Mouse (Mus musculus): ENCODE results near the gene Calhm1. TPM values are rescaled to one million over a fixed set of nuclear protein-coding genes. Genes with fewer than 3 reads are reported as not detected.

Gene Calhm1
- polyA plus RNA-seq, 1 experiment from 2014 or later, result not detected

- H3K36me3 ChIP-seq, result peaks cover 54% of the 10 kb centered on the region
- no peak overlapping the region for H3K4me2 ChIP-seq (replicated peaks)
- H3K27ac ChIP-seq, result no peak overlapping the region
- WGBS, result 29% methylated on average over 2 of the region's 2 CpGs
- no peaks in the 10 kb centered on the region for H3K9me3 ChIP-seq
- H3K4me3 ChIP-seq (replicated peaks), result no peak overlapping the region
- no peak for ATAC-seq
- no peaks in the 10 kb centered on the region for H3K27me3 ChIP-seq (replicated peaks)
- H3K9ac ChIP-seq, result no peak overlapping the region
- no peaks in the 10 kb centered on the region for H3K4me1 ChIP-seq (replicated peaks)
These were observed 21.3 kb downstream of the Calhm1 start for GRCm38 (mm10) chr19:47122802-47123201.

DNA sequence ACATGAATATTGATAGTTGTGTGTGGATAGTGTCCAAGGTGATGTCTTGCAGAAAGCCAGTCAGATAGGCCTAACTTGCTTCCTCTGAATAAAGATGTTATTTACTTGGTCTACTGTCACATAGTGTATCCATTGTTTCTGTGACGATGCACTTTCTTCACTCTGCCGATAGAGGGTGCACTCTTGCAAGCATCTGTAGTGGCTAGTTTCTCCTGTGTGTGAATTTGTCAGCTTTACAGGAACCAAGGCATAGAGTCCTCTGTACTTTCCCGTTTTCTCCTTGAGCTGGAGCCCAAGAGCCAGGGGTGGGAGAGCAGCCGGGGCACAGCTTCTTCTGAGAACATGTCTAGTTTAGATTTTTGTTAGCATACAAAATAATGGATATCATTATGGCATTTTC is 23.0 kb downstream of the Calhm1 start:
- no peak overlapping the region for H3K9ac ChIP-seq
- H3K9me3 ChIP-seq, result no peaks in the 10 kb centered on the region
- H3K4me2 ChIP-seq (replicated peaks), result no peak overlapping the region
- peaks cover 51% of the 10 kb centered on the region for H3K36me3 ChIP-seq
- H3K27me3 ChIP-seq (replicated peaks), result no peaks in the 10 kb centered on the region
- 47% methylated on average over 4 of the region's 4 CpGs for WGBS
- no peaks in the 10 kb centered on the region for H3K4me1 ChIP-seq (replicated peaks)
- H3K4me3 ChIP-seq (replicated peaks), result no peak overlapping the region
- no peak for ATAC-seq
- no peak overlapping the region for H3K27ac ChIP-seq

DNA sequence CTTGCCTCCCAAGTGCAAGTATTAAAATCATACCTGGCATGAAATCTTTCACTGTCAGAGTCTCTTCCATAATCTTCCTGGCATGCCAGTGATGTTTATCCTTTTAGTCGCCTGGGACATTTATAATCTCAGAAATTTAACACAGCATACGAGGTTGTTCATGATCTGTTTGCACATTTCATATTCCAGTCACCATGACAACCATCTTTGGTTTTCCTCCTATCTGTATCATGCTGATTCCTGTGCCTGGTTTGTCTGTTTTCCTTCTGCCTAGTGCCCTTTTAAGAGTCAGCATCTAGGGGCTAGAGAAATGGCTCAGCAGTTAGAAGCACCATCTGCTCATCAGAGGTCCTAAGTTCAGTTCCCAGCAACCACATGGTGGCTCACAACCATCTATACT is 25.4 kb downstream of the Calhm1 start:
- H3K27ac ChIP-seq, result no peak overlapping the region
- H3K9me3 ChIP-seq, result no peaks in the 10 kb centered on the region
- H3K4me1 ChIP-seq (replicated peaks), result no peaks in the 10 kb centered on the region
- ATAC-seq, result no peak
- H3K4me2 ChIP-seq (replicated peaks), result no peak overlapping the region
- H3K27me3 ChIP-seq (replicated peaks), result no peaks in the 10 kb centered on the region
- no peak overlapping the region for H3K4me3 ChIP-seq (replicated peaks)
- H3K9ac ChIP-seq, result no peak overlapping the region
- WGBS, result 59% methylated on average over 2 of the region's 2 CpGs
- H3K36me3 ChIP-seq, result peaks cover 41% of the 10 kb centered on the region

- H3K9me3 ChIP-seq, result no peaks in the 10 kb centered on the region
- H3K4me2 ChIP-seq (replicated peaks), result no peak overlapping the region
- H3K27ac ChIP-seq, result peak overlapping the region; percentile 14; the same call in 1 of the 2 replicates
- H3K4me1 ChIP-seq (replicated peaks), result no peaks in the 10 kb centered on the region
- 75% methylated on average over 9 of the region's 9 CpGs for WGBS
- H3K27me3 ChIP-seq (replicated peaks), result no peaks in the 10 kb centered on the region
- peaks cover 49% of the 10 kb centered on the region for H3K36me3 ChIP-seq
- H3K9ac ChIP-seq, result no peak overlapping the region
- H3K4me3 ChIP-seq (replicated peaks), result no peak overlapping the region
- ATAC-seq, result peak; percentile 89
These were observed 39.3 kb downstream of the Calhm1 start for GRCm38 (mm10) chr19:47104641-47105271.

GRCm38 (mm10) chr19:47101080-47101479 is 43.0 kb downstream of the Calhm1 start:
- no peaks in the 10 kb centered on the region for H3K27me3 ChIP-seq (replicated peaks)
- H3K9me3 ChIP-seq, result no peaks in the 10 kb centered on the region
- no peak overlapping the region for H3K9ac ChIP-seq
- no peak for ATAC-seq
- WGBS, result 91% methylated on average over 5 of the region's 5 CpGs
- H3K36me3 ChIP-seq, result peaks cover 48% of the 10 kb centered on the region
- no peak overlapping the region for H3K4me2 ChIP-seq (replicated peaks)
- H3K4me3 ChIP-seq (replicated peaks), result no peak overlapping the region
- no peak overlapping the region for H3K27ac ChIP-seq
- H3K4me1 ChIP-seq (replicated peaks), result no peaks in the 10 kb centered on the region

Other genes with a start within 250 kb of the Calhm1 start
- gene Ina, start 129.6 kb downstream of the Calhm1 start, polyA plus RNA-seq (2015; fragmentation: Nextera tagmentation; extraction: Ambion mirVana), result 13.9 and 14.5 TPM in 2 replicates
- gene Nt5c2, start 129.1 kb downstream of the Calhm1 start, polyA plus RNA-seq (2015; fragmentation: Nextera tagmentation; extraction: Ambion mirVana), result 48.4 and 49.1 TPM in 2 replicates
- 18.9 and 19.5 TPM in 2 replicates for gene Pcgf6, start 93.3 kb downstream of the Calhm1 start, polyA plus RNA-seq (2015; fragmentation: Nextera tagmentation; extraction: Ambion mirVana)
- 5.0 and 5.5 TPM in 2 replicates for gene Taf5, start 76.5 kb downstream of the Calhm1 start, polyA plus RNA-seq (2015; fragmentation: Nextera tagmentation; extraction: Ambion mirVana)
- 1,509 and 1,736 TPM in 2 replicates for gene Usmg5, start 53.6 kb downstream of the Calhm1 start, polyA plus RNA-seq (2015; fragmentation: Nextera tagmentation; extraction: Ambion mirVana)
- gene Pdcd11, start 53.5 kb downstream of the Calhm1 start, polyA plus RNA-seq (2015; fragmentation: Nextera tagmentation; extraction: Ambion mirVana), result 9.2 and 9.3 TPM in 2 replicates
- gene Calhm2, start 6.0 kb downstream of the Calhm1 start, polyA plus RNA-seq (2015; fragmentation: Nextera tagmentation; extraction: Ambion mirVana), result 5.8 and 6.1 TPM in 2 replicates
- 0.21 and 0.23 TPM in 2 replicates for gene Calhm3, start 13.5 kb upstream of the Calhm1 start, polyA plus RNA-seq (2015; fragmentation: Nextera tagmentation; extraction: Ambion mirVana)
- gene Neurl1a, start 34.6 kb upstream of the Calhm1 start, polyA plus RNA-seq (2015; fragmentation: Nextera tagmentation; extraction: Ambion mirVana), result 5.4 and 6.3 TPM in 2 replicates

All from intestine, embryonic 15.5 days (tissue).